Mouse (Mus musculus): ENCODE data around the gene Myh6. TPM values are rescaled to one million over a fixed set of nuclear protein-coding genes. Genes with fewer than 3 reads are reported as not detected.
"Not testable (repeated sequence)": the region's sequence is repeated elsewhere in the genome, so short reads cannot be mapped to it uniquely, and the experiment has no call there.

The Myh6 gene
- polyA plus RNA-seq, 1 experiment from 2014 or later, result 0.41 TPM

DNA sequence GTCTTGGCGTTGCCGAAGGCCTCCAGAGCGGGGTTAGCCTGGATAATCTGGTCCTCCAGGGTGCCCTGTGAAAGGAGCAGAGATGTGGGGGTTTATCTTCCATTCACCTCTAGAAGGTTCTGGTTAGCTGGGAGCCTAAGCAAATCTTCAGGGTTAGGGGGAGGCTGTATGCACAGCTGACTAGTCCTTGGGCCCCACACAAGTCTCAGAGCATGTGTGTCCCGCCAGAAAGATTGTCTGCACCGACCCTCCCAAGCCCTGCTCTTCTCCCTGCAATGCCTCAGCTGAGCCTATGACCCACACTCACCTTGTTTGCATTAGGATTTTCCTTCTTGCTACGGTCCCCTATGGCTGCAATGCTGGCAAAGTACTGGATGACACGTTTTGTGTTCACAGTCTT lies 4.0 kb downstream of the Myh6 start:
- no peak overlapping the region for H3K27ac ChIP-seq

DNA sequence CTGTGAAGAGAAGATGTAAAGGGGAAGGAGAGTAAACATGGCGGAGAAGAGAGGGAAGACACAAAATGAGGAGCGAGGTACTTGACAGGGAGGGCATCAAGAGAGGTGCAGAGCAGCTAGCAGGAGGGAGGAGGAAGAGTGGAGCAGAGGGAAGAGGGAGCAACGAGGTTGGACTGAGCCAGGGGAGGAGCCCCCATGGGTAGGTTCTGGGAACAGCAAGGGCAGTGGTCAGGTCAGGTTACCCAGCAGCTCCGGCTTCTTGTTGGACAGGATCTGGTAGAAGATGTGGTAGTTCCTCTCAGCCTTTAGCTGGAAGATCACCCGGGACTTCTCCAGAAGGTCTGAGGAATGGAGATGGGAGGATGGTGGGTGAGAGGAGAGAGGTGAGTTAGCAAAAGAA lies 5.2 kb downstream of the Myh6 start:
- no peaks in the 10 kb centered on the region for H3K9me3 ChIP-seq
- WGBS, result 84% methylated on average over 5 of the region's 5 CpGs

More for the DNA sequence above, 4.0 kb downstream of the Myh6 start:
- H3K4me3 ChIP-seq, result no peak overlapping the region
- H3K9me3 ChIP-seq, result no peaks in the 10 kb centered on the region
- no peak for DNase-seq (ENCODE audit: extremely low spot score, low spot score)
- peaks cover 6% of the 10 kb centered on the region; the same call in 1 of the 2 replicates for H3K4me1 ChIP-seq
- 89% methylated on average over 7 of the region's 7 CpGs for WGBS
- H3K36me3 ChIP-seq (replicated peaks), result no peaks in the 10 kb centered on the region
- no peaks in the 10 kb centered on the region for H3K27me3 ChIP-seq (ENCODE audit: poor library complexity, severe bottlenecking)

DNA sequence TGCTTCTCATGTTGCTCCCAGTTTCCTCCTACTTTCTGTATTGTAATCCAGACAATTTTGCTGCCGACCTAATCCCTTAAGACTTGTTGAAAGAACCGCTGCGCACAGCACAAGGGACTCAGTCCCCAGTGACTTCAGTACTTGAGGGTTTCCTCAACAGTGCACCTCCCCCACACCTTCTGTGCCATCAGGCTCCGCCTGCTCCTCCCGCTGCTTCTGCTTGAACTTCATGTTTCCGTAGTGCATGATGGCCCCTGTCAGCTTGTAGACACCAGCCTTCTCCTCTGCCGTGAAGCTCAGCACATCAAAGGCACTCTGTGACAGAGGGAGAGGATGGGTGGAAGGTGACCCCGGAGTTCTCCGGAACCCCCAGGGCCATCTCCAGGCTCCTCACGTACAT lies 6.0 kb downstream of the Myh6 start:
- WGBS, result 79% methylated on average over 10 of the region's 10 CpGs
- DNase-seq (ENCODE audit: extremely low spot score, low spot score), result no peak
- Histone ChIP-seq H3K27ac (no peak overlapping the region), H3K4me3 (no peak overlapping the region), H3K27me3 (ENCODE audit: poor library complexity, severe bottlenecking) (no peaks in the 10 kb centered on the region), H3K36me3 (replicated peaks) (no peaks in the 10 kb centered on the region), H3K9me3 (no peaks in the 10 kb centered on the region), H3K4me1 (peaks cover 6% of the 10 kb centered on the region; the same call in 1 of the 2 replicates)

More for the DNA sequence above, 5.2 kb downstream of the Myh6 start:
- Histone ChIP-seq H3K4me1 (peaks cover 6% of the 10 kb centered on the region; the same call in 1 of the 2 replicates), H3K27me3 (ENCODE audit: poor library complexity, severe bottlenecking) (no peaks in the 10 kb centered on the region), H3K4me3 (no peak overlapping the region), H3K36me3 (replicated peaks) (no peaks in the 10 kb centered on the region), H3K27ac (no peak overlapping the region)
- no peak for DNase-seq (ENCODE audit: extremely low spot score, low spot score)

- H3K4me1 ChIP-seq; DNase-seq (ENCODE audit: extremely low spot score, low spot score); H3K9me3 ChIP-seq; H3K27ac ChIP-seq; H3K36me3 ChIP-seq (replicated peaks); H3K4me3 ChIP-seq; H3K27me3 ChIP-seq (ENCODE audit: poor library complexity, severe bottlenecking): not testable (repeated sequence)
- WGBS, result 93% methylated on average over 12 of the region's 12 CpGs
These were observed 6.7 kb downstream of the Myh6 start for GRCm38 (mm10) chr14:54959853-54960613.

DNA sequence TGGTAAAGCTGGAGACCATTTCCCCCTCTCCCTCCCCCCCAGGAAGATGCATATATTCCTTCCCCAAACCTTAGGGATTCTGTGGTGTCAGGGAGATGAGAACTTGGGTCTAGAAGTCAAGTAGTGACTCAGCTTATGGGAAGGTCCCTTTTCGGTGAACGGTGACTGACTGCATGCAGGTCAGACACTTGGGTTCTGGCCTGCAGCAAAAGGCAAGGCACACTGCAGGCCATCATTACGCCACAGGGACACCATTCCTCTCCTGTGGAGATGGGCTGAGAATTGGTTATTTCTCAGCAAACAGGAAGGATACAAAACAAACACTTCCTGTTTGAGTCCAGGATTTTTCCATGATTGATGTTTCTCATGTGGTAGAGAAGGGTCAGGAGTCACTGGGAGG lies 7.5 kb downstream of the Myh6 start:
- 91% methylated on average over 3 of the region's 3 CpGs for WGBS
- no peak overlapping the region for H3K4me3 ChIP-seq
- no peaks in the 10 kb centered on the region for H3K36me3 ChIP-seq (replicated peaks)
- no peaks in the 10 kb centered on the region for H3K27me3 ChIP-seq (ENCODE audit: poor library complexity, severe bottlenecking)
- peaks cover 6% of the 10 kb centered on the region; the same call in 1 of the 2 replicates for H3K4me1 ChIP-seq
- no peak overlapping the region for H3K27ac ChIP-seq
- no peak for DNase-seq (ENCODE audit: extremely low spot score, low spot score)
- H3K9me3 ChIP-seq, result no peaks in the 10 kb centered on the region

- no peaks in the 10 kb centered on the region for H3K36me3 ChIP-seq (replicated peaks)
- no peak overlapping the region for H3K4me3 ChIP-seq
- WGBS, result 79% methylated on average over 4 of the region's 4 CpGs
- no peaks in the 10 kb centered on the region for H3K27me3 ChIP-seq (ENCODE audit: poor library complexity, severe bottlenecking)
- DNase-seq (ENCODE audit: extremely low spot score, low spot score), result no peak
- H3K4me1 ChIP-seq, result peaks cover 6% of the 10 kb centered on the region; the same call in 1 of the 2 replicates
- H3K9me3 ChIP-seq, result no peaks in the 10 kb centered on the region
- no peak overlapping the region for H3K27ac ChIP-seq
These were observed 8.2 kb downstream of the Myh6 start for GRCm38 (mm10) chr14:54958503-54958902.

DNA sequence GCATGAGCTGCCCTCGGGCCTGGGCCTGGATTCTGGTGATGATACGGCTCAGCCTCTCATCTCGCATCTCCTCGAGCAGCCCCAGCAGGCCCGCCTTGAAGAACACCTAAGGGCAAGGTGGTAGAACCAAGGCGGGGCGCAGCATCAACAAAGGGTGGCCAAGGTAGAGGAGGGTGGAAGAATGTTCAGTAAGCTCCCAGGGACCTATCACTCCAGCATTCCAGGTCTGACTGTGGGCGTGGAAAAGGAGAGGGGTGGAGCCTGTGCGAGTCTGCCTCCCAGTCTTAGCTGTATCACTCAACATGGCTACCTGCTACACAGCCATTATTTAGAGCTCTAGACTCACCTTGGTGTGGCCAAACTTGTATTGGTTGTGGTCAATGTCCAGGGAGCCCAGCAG lies 10.2 kb downstream of the Myh6 start:
- H3K27ac ChIP-seq, result no peak overlapping the region
- 86% methylated on average over 9 of the region's 9 CpGs for WGBS
- no peak for DNase-seq (ENCODE audit: extremely low spot score, low spot score)
- H3K36me3 ChIP-seq (replicated peaks), result no peaks in the 10 kb centered on the region
- H3K27me3 ChIP-seq (ENCODE audit: poor library complexity, severe bottlenecking), result no peaks in the 10 kb centered on the region
- peaks cover 6% of the 10 kb centered on the region; the same call in 1 of the 2 replicates for H3K4me1 ChIP-seq
- no peaks in the 10 kb centered on the region for H3K9me3 ChIP-seq
- no peak overlapping the region for H3K4me3 ChIP-seq

- H3K27me3 ChIP-seq (ENCODE audit: poor library complexity, severe bottlenecking), result no peaks in the 10 kb centered on the region
- 85% methylated on average over 3 of the region's 3 CpGs for WGBS
- no peaks in the 10 kb centered on the region for H3K36me3 ChIP-seq (replicated peaks)
- peaks cover under 1% of the 10 kb centered on the region; the same call in 1 of the 2 replicates for H3K4me1 ChIP-seq
- H3K4me3 ChIP-seq, result no peak overlapping the region
- H3K27ac ChIP-seq, result no peak overlapping the region
- H3K9me3 ChIP-seq, result no peaks in the 10 kb centered on the region
- no peak for DNase-seq (ENCODE audit: extremely low spot score, low spot score)
These were observed 11.2 kb downstream of the Myh6 start for GRCm38 (mm10) chr14:54955481-54955880.

- H3K36me3 ChIP-seq (replicated peaks), result no peaks in the 10 kb centered on the region
- H3K4me3 ChIP-seq, result no peak overlapping the region
- 88% methylated on average over 3 of the region's 3 CpGs for WGBS
- H3K27me3 ChIP-seq (ENCODE audit: poor library complexity, severe bottlenecking), result no peaks in the 10 kb centered on the region; the same call in 1 of the 2 replicates
- no peak for DNase-seq (ENCODE audit: extremely low spot score, low spot score)
- no peak overlapping the region for H3K27ac ChIP-seq
- no peaks in the 10 kb centered on the region for H3K4me1 ChIP-seq
- H3K9me3 ChIP-seq, result no peaks in the 10 kb centered on the region
These were observed 12.3 kb downstream of the Myh6 start for GRCm38 (mm10) chr14:54954474-54954873.

DNA sequence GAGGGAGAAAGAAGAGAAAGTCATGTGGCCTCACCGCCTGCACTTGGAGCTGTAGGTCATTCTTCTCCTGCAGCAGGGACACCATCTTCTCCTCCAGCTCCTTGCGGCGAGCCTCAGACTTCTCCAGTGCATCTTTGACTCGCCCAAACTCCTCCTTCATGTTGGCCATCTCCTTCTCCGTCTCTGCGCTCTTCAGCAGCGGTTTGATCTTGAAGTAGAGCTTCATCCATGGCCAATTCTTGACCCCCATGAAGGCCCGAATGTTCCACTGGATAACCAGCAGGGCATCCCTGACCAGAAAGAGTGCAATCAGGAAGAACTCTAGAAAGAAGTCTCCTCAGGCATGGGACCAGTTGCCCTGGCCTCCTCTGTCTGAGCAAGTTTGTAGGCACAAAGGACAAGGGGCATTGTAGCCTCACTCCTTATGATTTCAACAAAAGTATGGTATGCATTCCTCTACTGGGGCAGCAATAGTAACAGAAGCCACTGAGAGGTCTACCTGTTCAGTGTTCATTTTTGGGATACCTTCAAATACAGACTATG lies 13.0 kb downstream of the Myh6 start:
- Histone ChIP-seq H3K27me3 (ENCODE audit: poor library complexity, severe bottlenecking) (no peaks in the 10 kb centered on the region; the same call in 1 of the 2 replicates), H3K4me3 (no peak overlapping the region), H3K4me1 (no peaks in the 10 kb centered on the region), H3K27ac (no peak overlapping the region), H3K36me3 (replicated peaks) (no peaks in the 10 kb centered on the region), H3K9me3 (no peaks in the 10 kb centered on the region)
- 90% methylated on average over 8 of the region's 8 CpGs for WGBS
- no peak for DNase-seq (ENCODE audit: extremely low spot score, low spot score)

GRCm38 (mm10) chr14:54951587-54951986 lies 15.1 kb downstream of the Myh6 start:
- Histone ChIP-seq H3K36me3 (replicated peaks) (no peaks in the 10 kb centered on the region), H3K9me3 (no peaks in the 10 kb centered on the region), H3K27me3 (ENCODE audit: poor library complexity, severe bottlenecking) (no peaks in the 10 kb centered on the region; the same call in 1 of the 2 replicates), H3K4me3 (no peak overlapping the region), H3K27ac (no peak overlapping the region), H3K4me1 (no peaks in the 10 kb centered on the region)
- 90% methylated on average over 6 of the region's 6 CpGs for WGBS
- no peak for DNase-seq (ENCODE audit: extremely low spot score, low spot score)

DNA sequence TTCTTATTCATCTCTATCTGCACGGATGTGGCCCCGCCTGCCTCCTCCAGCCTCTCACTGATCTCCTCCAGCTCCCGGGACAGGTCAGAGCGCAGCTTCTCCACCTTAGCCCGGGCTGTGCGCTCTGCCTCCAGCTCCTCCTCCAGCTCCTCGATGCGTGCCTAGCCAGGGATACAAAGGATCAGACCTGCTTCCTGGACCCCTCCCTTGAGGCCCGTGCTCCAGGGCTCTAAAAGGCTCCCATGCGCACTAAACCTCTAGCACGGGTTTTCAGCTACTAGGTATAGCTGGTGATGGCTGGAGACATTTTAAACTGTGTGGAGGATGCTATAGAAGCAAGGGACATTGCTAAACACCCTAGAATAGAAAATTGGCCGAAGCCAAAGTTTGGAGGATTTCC lies 16.2 kb downstream of the Myh6 start:
- Histone ChIP-seq H3K4me3 (no peak overlapping the region), H3K27ac (no peak overlapping the region), H3K9me3 (no peaks in the 10 kb centered on the region), H3K4me1 (no peaks in the 10 kb centered on the region), H3K36me3 (replicated peaks) (no peaks in the 10 kb centered on the region), H3K27me3 (ENCODE audit: poor library complexity, severe bottlenecking) (no peaks in the 10 kb centered on the region; the same call in 1 of the 2 replicates)
- WGBS, result 64% methylated on average over 12 of the region's 12 CpGs
- no peak for DNase-seq (ENCODE audit: extremely low spot score, low spot score)

DNA sequence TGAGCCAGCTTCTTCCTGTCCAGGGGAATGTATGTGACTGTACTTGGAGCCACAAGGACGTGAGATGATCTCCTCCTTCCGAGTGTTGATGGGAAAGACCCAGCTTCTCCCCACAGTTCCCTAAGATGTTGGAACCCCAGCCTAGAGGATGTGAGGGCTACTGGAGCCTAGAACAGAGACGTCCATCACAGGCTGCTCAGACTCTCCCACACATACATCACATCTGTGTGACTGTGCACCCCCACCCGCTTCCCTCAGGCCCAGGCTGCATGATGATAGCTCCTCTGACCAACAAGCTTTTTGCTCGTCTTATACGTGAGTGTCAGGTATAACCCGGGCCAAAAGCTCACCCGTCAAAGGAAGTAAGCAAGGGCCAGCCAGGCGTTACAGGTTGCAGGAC lies 17.9 kb downstream of the Myh6 start:
- H3K27me3 ChIP-seq (ENCODE audit: poor library complexity, severe bottlenecking), result no peaks in the 10 kb centered on the region; the same call in 1 of the 2 replicates
- no peaks in the 10 kb centered on the region for H3K36me3 ChIP-seq (replicated peaks)
- WGBS, result 90% methylated on average over 9 of the region's 9 CpGs
- H3K4me1 ChIP-seq, result no peaks in the 10 kb centered on the region
- no peak overlapping the region for H3K4me3 ChIP-seq
- H3K27ac ChIP-seq, result no peak overlapping the region
- DNase-seq (ENCODE audit: extremely low spot score, low spot score), result no peak
- no peaks in the 10 kb centered on the region for H3K9me3 ChIP-seq
